Mouse (Mus musculus): ENCODE measurements around the gene Arhgap19.
"Not testable (repeated sequence)": the region's sequence is repeated elsewhere in the genome, so short reads cannot be mapped to it uniquely, and the experiment has no call there.

The Arhgap19 gene

GRCm38 (mm10) chr19:41801742-41802369 lies at the start of gene Arhgap19:
Arhgap19 (minus strand) TSS chr19:41802047.
- peak; percentile 95 for DNase-seq (ENCODE audit: low spot score)

DNA sequence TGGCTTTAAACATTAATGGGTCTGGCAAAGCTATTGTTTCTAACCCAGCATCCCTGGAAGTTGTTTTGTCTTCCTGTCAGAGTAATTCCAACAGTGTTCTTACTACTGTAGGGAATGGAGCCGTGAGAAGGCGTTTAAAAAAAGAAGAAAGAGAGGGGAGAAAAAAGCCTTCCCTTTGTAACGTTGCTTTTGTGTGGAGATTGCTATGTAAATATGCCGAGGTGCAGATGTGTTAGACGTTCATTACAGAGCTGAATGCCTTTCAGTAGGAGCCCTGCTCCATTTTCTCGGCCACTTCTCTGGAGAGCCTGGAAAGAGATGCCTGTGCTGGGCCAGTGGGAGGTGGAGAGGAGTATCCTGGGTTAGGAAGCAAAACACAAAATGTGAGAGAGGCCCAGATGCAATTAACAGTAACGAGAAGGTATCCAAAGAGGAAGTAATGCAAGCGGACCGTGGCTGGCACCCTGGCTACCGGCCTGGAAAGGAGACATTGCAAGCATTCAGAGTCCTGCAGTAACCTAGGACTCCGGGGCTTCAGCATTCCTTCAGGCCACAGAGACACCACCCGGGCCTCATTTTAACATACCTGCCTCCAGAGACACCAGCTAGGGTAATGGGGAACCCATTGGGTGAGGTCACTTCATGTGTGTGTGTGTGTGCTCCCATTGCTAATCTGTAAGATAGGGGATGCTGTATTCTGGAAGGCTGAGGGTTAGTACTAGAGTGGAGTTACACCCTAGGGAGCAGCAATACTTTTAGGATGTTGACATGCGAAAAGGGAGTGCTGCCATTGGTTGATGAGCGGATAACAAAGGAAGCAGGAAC lies 49.1 kb upstream of the Arhgap19 start:
- no peak for DNase-seq (ENCODE audit: low spot score)

- DNase-seq (ENCODE audit: low spot score): no peak
Observed at GRCm38 (mm10) chr19:41850021-41850718, 48.3 kb upstream of the Arhgap19 start.

DNA sequence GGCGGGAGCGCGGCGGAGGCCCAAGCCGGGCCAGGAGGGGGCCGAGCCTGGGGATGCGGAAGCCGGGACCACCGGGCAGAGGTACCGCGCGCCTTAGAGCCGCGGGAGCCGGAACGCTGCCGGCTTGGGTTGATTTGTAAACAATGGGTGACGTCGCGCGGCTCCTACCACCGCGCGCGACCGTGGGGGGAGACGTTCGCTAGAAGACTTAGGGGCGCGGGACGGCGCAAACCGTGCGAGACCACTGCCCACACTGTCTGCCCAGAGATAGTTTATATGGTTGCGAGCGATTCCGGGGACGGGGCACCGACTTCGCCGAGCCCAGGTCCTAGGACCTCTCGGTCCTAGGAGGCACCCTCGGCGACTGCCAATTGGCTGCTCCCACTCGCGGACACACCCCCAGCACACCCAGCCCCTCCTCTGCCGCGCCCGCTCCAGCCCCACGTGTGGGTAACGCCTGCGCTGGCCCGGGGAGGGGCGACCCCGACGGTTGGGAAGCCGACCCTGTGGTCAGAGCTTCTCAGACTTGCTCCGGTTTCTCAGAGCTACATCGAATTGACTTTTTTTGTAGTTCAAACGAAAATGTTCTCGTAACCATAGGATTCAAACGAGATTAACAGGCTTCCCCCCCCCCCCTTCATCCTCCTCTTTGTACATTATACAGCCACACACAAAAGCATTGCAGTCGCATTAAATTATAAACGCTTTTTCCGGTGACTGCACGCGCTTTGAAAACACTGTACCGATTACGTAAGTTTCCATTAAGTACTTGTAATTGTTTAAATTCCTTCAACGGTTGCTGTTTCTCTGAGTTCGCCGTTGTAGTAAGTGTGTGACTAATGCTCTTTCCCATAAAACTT lies 46.4 kb upstream of the Arhgap19 start, which contains the start of gene Frat2:
TSS of gene Frat2 (minus strand) at position 141 of the 860 bp plus-strand sequence.
- peak; percentile 84 for DNase-seq (ENCODE audit: low spot score)

- DNase-seq (ENCODE audit: low spot score): not testable (repeated sequence)
Observed at GRCm38 (mm10) chr19:41847614-41847991, 45.8 kb upstream of the Arhgap19 start.

DNA sequence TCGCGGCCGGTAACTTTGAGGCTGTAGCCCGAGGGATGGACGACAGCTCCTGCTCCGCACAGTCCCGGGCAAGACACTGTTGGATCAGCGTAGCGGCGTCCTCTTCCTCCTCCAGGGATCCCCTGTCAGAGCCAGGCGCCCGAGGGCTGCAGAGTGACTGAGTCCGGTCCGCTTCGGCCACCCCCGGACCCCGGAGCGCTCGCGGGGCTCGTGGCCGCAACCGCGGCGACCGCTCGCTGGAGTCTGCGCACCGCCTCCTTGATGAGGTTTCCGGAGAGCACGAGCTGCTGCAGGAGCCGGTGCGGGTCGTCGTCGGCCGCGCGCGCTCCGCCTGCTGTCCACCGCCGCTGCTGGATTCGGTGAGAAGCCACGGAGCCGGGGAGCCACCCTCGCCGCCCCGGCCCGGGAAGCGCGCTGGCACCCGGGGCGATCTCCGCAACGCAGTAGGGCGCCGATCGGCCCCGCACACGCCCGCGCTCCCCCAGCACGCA lies 45.3 kb upstream of the Arhgap19 start:
- no peak for DNase-seq (ENCODE audit: low spot score)

DNA sequence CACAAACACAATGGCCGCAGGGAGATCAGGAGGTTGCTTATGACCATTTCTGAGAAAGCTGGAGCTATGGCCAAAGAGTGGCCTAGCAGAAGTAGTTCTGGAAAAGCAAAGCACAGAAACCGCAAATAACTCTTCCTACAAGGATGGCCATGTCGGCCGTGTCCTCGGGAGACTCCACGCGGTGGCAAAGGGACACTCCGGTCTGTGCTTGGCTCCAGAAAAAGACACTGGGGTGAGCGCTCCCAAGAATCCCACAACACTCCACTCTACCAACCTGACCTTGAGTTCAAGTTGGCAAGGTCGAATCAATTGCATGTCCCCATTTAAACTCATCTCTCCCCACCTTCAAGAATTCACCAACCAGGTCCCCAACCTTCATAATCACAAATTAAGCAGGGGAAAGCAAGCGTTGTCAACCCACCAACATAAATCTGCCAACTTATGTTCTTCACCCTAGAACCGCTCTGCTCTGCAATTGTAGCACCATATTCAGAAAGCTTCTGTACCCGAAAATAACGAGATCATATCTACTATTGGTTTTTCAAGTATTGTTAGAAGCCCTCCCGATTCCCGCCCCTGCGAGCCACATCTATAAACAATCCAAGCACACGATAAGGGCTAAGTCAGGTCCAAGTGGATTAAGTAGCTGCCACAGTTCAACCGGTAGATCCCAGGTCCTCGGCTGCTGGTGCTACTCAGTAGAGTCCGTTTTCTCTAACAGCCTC lies 44.7 kb upstream of the Arhgap19 start:
- DNase-seq (ENCODE audit: low spot score): peak; percentile 32

- DNase-seq (ENCODE audit: low spot score): no peak
Observed at GRCm38 (mm10) chr19:41844345-41844744, 42.5 kb upstream of the Arhgap19 start.

- DNase-seq (ENCODE audit: low spot score): no peak
Observed at GRCm38 (mm10) chr19:41842706-41843105, 40.9 kb upstream of the Arhgap19 start.

DNA sequence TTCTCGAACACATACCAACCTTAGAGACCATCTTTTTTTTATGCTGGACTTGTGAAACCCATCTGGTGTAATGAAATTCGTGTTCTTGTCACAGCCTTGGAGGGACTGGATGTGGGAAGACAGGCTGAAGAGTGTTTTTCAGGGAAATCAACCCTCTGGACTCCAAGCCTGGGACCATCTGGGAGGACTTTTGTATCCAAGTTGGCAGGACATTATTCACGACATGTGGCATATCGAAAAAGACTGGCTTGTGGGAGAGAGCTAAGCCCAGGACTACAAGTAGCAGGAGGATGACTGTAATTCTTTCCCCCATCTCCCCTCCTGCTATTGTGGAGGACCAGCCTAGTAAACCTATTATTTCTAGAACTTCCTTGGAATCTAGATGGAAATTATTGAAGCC lies 40.3 kb upstream of the Arhgap19 start:
- DNase-seq (ENCODE audit: low spot score): no peak

DNA sequence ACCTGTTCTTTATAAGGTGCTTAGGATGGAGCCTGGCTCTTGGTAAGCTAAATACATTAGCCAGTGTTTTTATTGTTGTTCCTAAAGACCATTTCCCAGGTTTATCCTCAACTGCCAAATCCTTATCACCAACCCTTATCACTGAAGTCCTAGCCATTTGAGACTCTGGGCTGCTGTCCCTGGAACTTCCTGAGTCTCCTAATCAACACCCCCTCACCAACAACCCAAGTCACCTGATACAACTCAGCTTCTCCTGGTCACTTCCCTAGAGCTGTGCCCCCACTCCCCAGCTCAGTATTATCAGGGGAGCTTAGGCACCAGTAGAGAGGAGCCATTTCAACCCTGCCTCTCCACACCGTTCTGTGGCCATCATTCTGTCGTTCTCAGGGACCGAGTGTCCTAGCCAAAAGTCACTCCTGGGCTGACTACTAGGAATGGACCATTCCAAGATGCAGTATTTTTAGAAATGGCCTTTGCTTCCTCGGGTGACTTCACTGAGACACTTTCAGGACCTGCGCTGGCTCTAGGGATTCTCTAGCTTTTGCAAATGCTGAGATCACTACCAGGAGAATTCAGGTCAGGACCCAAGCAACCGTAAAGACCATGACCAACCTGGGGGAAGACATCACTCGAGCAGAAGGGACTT lies 39.4 kb upstream of the Arhgap19 start:
- no peak for DNase-seq (ENCODE audit: low spot score)

GRCm38 (mm10) chr19:41839685-41840084 lies 37.8 kb upstream of the Arhgap19 start:
- no peak for DNase-seq (ENCODE audit: low spot score)

GRCm38 (mm10) chr19:41838808-41839207 lies 37.0 kb upstream of the Arhgap19 start:
- peak; percentile 37 for DNase-seq (ENCODE audit: low spot score)

GRCm38 (mm10) chr19:41837917-41838261 lies 36.0 kb upstream of the Arhgap19 start:
- DNase-seq (ENCODE audit: low spot score): peak; percentile 73

DNA sequence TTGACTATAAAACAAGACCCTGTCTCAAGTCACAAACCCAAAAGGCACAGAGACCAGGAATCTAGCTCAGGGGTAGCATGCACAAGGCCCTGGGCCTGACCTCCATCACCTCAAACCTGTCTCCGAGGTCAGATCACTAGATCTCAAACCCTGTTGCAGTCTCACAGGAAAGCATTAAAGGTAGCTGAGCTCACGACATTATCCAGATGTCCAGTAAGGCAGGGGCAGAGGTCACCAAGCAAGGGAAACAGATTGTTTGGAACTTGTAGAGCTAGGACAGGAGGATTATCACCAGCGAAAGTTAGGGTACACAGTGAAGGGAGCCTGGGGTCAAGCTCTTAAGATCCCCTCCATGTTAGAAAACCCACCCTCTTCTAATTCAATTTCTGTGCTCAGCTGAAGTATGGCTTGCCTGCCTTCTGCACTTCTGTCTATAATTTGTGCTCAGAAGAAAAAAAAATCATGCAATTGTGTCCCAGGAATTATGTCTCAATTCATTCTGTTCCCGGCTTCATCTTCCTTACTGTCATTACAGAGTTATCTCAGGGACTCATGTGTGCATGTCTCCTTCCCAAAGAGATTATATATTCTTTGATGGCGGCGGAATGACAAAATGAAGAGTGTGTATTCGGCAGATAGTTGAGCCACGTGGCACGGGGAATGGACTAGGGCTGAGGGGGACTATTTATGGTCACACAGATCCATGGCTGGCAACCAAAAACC lies 35.5 kb upstream of the Arhgap19 start:
- DNase-seq (ENCODE audit: low spot score): peak; percentile 74

DNA sequence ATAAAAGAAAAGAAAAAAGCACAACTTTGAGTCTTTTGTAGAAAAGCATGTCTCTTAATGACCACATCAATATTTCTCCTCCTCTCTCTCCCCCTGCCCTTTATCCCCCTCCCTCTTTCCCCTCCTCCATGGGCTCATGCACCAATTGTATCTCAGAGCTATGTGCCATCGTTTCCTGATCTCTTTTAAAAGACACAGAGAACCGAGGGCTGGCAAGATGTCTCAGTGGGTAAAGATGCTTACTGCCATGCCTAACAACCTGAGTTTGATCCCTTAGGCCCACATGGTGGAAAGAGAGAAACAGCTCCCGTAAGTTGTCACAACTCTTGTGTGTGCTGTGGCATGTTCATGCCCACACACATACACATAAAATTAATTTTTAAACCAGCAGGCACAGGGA lies 34.9 kb upstream of the Arhgap19 start:
- no peak for DNase-seq (ENCODE audit: low spot score)

- DNase-seq (ENCODE audit: low spot score): peak; percentile 86
Observed at GRCm38 (mm10) chr19:41835816-41836215, 34.0 kb upstream of the Arhgap19 start.

DNA sequence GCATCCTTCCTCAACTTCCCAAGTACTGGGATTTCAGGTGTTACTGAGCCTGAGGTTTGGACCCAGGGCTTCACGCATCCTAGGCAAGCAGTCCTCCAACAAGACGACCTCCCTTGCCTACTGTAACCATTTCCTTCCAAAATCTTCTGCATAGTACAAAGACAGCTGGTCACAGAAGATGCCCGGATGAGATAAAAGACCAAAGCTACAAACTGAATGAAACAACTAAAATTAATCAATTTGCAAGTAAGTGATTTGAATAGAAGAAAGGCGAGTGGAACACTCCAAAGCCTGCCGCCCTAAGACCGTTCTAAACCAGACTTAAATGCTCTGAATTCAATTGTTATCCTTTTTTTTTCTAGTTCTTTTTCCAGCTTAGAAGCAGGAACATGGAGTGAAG lies 33.6 kb upstream of the Arhgap19 start:
- DNase-seq (ENCODE audit: low spot score): no peak

GRCm38 (mm10) chr19:41832501-41833201 lies 30.8 kb upstream of the Arhgap19 start:
- DNase-seq (ENCODE audit: low spot score): no peak

Measured in c-Kit-positive CD71-positive TER-119-positive erythroid progenitor cells, embryonic 14.5 days (primary cell).